Mouse (Mus musculus) hindbrain, embryonic 10.5 days (tissue): Measurements from ENCODE around the gene Slc38a9. TPM values are rescaled to one million over a fixed set of nuclear protein-coding genes. Genes with fewer than 3 reads are reported as not detected.

ENCODE experiments used
- DNase-seq: peaks from one replicate; pipeline ENCODE4 v3.0.0-alpha.2; 2017; ENCODE audit warnings: low spot score
- H3K27ac ChIP-seq: fragments of 300-500 bp; sonication (generic); 2 replicates; pipeline ENCODE4 v1.5.1; 2016; ENCODE audit warnings: mild to moderate bottlenecking, moderate library complexity
- H3K27me3 ChIP-seq: fragments of 300-500 bp; sonication (generic); 2 replicates; pipeline ENCODE4 v1.6.1; 2016; ENCODE audit warnings: mild to moderate bottlenecking; ENCODE audit not compliant: poor library complexity, insufficient read depth, severe bottlenecking
- H3K36me3 ChIP-seq: fragments of 300-500 bp; sonication (generic); 2 replicates; pipeline ENCODE4 v1.6.1; 2016; ENCODE audit warnings: mild to moderate bottlenecking, moderate library complexity
- H3K4me1 ChIP-seq: fragments of 300-500 bp; sonication (generic); replicated peaks from 2 replicates; pipeline ENCODE4 v1.6.1; 2016; ENCODE audit warnings: mild to moderate bottlenecking
- H3K4me3 ChIP-seq: fragments of 300-500 bp; sonication (generic); 2 replicates; pipeline ENCODE4 v1.5.1; 2016; ENCODE audit warnings: mild to moderate bottlenecking, moderate library complexity
- H3K9me3 ChIP-seq: fragments of 300-500 bp; sonication (generic); 2 replicates; pipeline ENCODE4 v1.6.1; 2016; ENCODE audit warnings: mild to moderate bottlenecking, moderate library complexity
- WGBS: fragments of 180-500 bp; shearing (Covaris S2); methylation state at CpG from one replicate; pipeline ENCODE4 v1.1.7; 2016; 5-methylcytosine and 5-hydroxymethylcytosine counted together
- polyA plus RNA-seq: library from polyadenylated mRNA; unstranded; fragments of >200 nt; fragmentation: Nextera tagmentation; extraction: Ambion mirVana; gene quantifications from 2 replicates; pipeline ENCODE4 v1.2.1, GENCODE M21; 2016

The Slc38a9 gene
- 13.6 and 18.7 TPM in 2 replicates for polyA plus RNA-seq

DNA sequence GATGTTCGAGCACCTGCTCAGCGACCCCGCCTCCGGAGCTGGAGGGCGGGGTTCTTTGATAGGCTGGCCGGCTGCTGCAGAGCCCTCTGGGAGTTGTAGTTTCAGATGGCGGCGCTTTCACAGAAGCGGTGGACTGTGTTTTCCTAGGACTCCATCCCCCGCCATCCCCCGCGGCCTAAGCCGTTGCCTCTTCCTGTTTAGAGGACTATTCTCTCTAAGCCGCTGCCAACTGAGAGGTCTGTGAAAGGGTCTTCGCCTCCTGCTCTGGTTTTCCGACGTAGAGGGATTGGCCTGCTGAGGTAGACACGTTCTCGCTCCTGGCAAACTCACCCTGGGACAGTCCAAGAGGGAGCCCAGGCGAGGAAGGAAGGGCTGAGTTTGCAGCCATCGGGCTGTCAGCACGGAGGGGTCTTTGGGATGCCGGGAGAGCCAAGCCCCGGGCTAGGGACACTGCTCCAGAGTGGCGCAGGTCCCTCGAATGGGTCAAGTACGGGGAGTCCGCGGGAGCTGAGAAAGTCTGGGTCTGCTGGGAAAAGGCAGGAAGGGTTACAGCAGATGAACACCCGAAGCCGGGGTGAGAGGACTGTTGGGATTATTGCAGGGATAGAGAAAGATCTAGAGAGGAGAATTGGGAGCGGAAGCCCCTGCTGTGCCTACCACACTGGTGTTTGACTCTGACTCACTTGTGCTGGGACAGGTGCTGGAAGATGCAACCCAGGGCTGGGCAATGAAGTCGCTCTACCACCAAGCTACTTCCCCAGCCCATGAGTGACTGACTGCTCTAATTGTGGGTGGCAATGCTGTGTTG is at the start of gene Slc38a9:
Slc38a9 (plus strand) TSS at position 178 of the 808 bp plus-strand sequence.
- Histone ChIP-seq H3K4me3 (peak within 1 kb of the TSS; percentile 85), H3K27me3 (no peaks in the 10 kb centered on the region), H3K36me3 (no peaks in the 10 kb centered on the region), H3K9me3 (no peaks in the 10 kb centered on the region), H3K4me1 (peaks cover 14% of the 10 kb centered on the region), H3K27ac (peak within 1 kb of the TSS; percentile 87)
- WGBS = under 1% methylated on average over 33 of the region's 33 CpGs
- DNase-seq = peak; percentile 92

GRCm38 (mm10) chr13:112621592-112621991 is 39.0 kb upstream of the Slc38a9 start:
- H3K27me3 ChIP-seq = no peaks in the 10 kb centered on the region
- no peak overlapping the region for H3K27ac ChIP-seq
- 86% methylated on average over 3 of the region's 3 CpGs for WGBS
- H3K4me1 ChIP-seq = no peaks in the 10 kb centered on the region
- DNase-seq = no peak
- no peaks in the 10 kb centered on the region for H3K9me3 ChIP-seq
- no peak overlapping the region for H3K4me3 ChIP-seq
- H3K36me3 ChIP-seq = no peaks in the 10 kb centered on the region

- Histone ChIP-seq H3K4me3 (no peak overlapping the region), H3K27me3 (no peaks in the 10 kb centered on the region), H3K4me1 (no peaks in the 10 kb centered on the region), H3K36me3 (no peaks in the 10 kb centered on the region), H3K9me3 (no peaks in the 10 kb centered on the region), H3K27ac (no peak overlapping the region)
- no peak for DNase-seq
- WGBS = 57% methylated on average over 7 of the region's 7 CpGs
These were observed 36.9 kb upstream of the Slc38a9 start for GRCm38 (mm10) chr13:112623656-112624055.

GRCm38 (mm10) chr13:112624622-112625021 is 35.9 kb upstream of the Slc38a9 start:
- H3K4me1 ChIP-seq = no peaks in the 10 kb centered on the region
- no peaks in the 10 kb centered on the region for H3K27me3 ChIP-seq
- no peak overlapping the region for H3K4me3 ChIP-seq
- DNase-seq = no peak
- H3K9me3 ChIP-seq = no peaks in the 10 kb centered on the region
- no peaks in the 10 kb centered on the region for H3K36me3 ChIP-seq
- 79% methylated on average over 3 of the region's 3 CpGs for WGBS
- H3K27ac ChIP-seq = no peak overlapping the region

DNA sequence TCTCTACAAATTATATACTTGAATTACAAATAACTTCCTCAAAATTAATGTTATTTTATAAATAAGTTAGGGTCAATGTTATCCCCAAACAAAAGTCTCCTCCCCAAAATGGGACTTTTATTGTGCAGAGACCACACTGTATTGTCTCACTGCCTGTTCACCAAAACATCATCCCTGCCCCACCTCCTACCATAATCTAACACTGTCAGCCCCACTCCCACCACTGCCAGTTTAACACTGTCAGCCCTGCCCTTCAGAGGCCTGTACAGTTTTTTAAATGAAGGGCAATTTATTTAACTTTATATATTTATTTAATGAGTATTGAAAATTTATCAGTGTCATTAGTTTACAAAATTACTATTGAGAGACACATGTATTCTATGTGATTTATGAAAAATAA is 35.0 kb upstream of the Slc38a9 start:
- no peak overlapping the region for H3K27ac ChIP-seq
- H3K36me3 ChIP-seq = no peaks in the 10 kb centered on the region
- H3K27me3 ChIP-seq = no peaks in the 10 kb centered on the region
- no peaks in the 10 kb centered on the region for H3K9me3 ChIP-seq
- no peak overlapping the region for H3K4me3 ChIP-seq
- no peaks in the 10 kb centered on the region for H3K4me1 ChIP-seq
- no peak for DNase-seq

DNA sequence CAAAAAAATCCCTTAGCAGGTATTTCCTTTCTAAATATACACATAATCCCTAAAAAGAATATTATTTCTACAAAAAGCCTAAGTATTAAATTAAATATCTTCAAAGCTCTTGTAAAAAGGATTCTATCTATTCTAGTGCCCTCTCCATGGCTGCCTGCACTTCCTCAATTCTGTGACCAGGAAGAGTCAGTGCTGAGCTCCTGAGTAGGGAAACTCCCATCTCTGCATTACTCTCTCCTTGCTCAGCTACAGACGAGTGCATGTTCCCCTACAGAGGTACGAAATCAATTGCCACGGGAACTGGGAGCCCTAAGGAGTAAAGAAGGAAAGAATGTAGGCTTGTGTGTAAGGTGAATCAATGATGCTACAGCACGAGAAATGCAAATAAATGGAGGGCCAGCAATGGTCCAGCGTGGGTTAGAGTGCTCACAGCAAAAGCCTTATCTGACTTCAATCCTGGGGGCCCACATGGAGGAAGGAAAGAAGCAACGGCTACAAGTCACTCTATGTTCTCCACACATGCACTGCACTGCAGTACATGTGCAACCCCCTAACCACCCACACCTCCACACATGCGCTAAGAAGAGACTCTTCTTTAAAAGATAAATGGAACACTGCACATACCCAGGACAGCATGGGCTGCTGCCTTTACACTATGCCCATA is 25.2 kb upstream of the Slc38a9 start:
- H3K27me3 ChIP-seq = no peaks in the 10 kb centered on the region
- no peak for DNase-seq
- WGBS = 64% methylated on average over 7 of the region's 7 CpGs
- H3K36me3 ChIP-seq = no peaks in the 10 kb centered on the region
- H3K4me3 ChIP-seq = no peak overlapping the region
- no peak overlapping the region for H3K27ac ChIP-seq
- H3K9me3 ChIP-seq = no peaks in the 10 kb centered on the region
- no peaks in the 10 kb centered on the region for H3K4me1 ChIP-seq

- Histone ChIP-seq H3K27me3 (no peaks in the 10 kb centered on the region), H3K27ac (no peak overlapping the region), H3K4me3 (no peak overlapping the region), H3K9me3 (no peaks in the 10 kb centered on the region), H3K4me1 (no peaks in the 10 kb centered on the region), H3K36me3 (no peaks in the 10 kb centered on the region)
- WGBS = 48% methylated on average over 3 of the region's 3 CpGs
- DNase-seq = no peak
These were observed 24.1 kb upstream of the Slc38a9 start for GRCm38 (mm10) chr13:112636498-112636897.

DNA sequence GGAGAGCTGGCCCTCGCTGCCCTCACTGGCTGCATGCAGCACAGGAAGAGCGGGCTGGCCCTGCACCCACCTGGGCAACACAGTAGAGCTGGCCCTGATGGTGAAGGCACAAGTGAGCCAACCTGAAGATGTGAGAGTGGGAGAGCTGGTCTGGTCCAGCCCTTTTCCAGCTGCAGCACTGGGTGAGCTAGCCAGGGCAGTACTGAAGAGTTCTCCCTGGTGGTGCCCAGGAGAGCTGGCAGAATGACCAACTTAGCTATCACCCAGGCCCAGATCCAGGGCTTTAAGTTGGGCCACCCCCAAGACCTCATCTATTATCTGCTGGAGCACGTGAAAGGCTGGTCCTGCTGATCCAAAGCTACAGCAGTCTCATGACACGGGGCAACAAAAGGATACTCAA is 21.4 kb upstream of the Slc38a9 start:
- no peak for DNase-seq
- WGBS = 61% methylated on average over 4 of the region's 4 CpGs
- H3K9me3 ChIP-seq = no peaks in the 10 kb centered on the region
- no peaks in the 10 kb centered on the region for H3K4me1 ChIP-seq
- no peak overlapping the region for H3K27ac ChIP-seq
- no peak overlapping the region for H3K4me3 ChIP-seq
- no peaks in the 10 kb centered on the region for H3K27me3 ChIP-seq
- no peaks in the 10 kb centered on the region for H3K36me3 ChIP-seq

DNA sequence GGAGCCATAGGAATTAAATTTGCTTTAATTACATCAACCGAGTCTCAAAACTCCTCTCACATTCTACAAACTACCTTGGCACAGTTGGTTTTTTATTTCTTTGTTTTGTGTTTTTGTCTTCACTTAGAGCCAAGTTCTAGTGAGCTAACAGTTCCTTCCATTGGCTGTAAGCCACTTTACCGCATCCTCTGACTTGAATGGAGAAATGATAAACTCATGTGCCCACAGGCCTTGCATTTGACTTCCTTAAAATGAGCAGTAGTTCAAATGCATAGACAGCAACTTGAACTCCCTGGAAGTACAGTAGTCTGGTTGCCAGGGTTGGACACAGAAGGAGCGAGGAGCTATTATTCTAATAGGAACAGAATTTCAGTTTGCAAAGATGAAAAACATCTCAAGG is 17.7 kb upstream of the Slc38a9 start:
- H3K4me1 ChIP-seq = no peaks in the 10 kb centered on the region
- no peak overlapping the region for H3K27ac ChIP-seq
- no peaks in the 10 kb centered on the region for H3K9me3 ChIP-seq
- no peaks in the 10 kb centered on the region for H3K36me3 ChIP-seq
- WGBS = 95% methylated on average over 3 of the region's 3 CpGs
- no peak overlapping the region for H3K4me3 ChIP-seq
- no peak for DNase-seq
- H3K27me3 ChIP-seq = no peaks in the 10 kb centered on the region

GRCm38 (mm10) chr13:112644996-112645395 is 15.6 kb upstream of the Slc38a9 start:
- DNase-seq = no peak
- 90% methylated on average over 3 of the region's 3 CpGs for WGBS
- no peaks in the 10 kb centered on the region for H3K36me3 ChIP-seq

DNA sequence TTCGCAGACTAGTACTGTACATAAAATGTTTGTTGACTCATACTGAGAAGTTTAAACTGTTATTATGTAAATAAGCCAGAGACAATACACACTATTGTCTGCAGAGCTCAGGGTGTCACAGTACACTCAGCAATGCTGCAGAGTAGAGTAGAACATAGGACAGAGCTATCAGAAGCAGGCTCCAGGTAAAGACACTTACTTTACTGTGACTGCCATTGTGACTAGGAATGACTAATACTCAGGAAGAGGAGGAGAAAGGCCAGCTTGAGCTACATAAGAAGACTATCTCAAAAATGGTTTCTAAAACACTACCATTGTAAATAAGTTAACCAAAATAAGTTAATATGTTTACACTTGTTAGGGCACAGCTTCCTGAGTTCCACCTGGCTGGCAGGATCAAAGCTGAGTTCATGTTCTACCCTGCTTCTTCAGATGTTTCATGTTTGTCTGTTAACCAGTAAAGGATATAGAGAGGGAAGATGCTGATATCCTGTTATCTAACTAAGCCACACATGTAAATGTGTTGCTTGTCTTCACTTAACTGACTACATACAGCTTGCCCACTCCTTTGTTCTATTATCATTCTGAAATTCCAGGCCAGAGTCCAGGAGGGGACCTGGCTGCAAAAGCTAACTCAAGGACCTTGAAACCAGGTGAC is 14.9 kb upstream of the Slc38a9 start:
- Histone ChIP-seq H3K4me3 (no peak overlapping the region), H3K36me3 (no peaks in the 10 kb centered on the region), H3K27ac (no peak overlapping the region), H3K9me3 (no peaks in the 10 kb centered on the region), H3K4me1 (no peaks in the 10 kb centered on the region), H3K27me3 (no peaks in the 10 kb centered on the region)
- 91% methylated on average over 1 of the region's 1 CpGs for WGBS
- DNase-seq = no peak

More at GRCm38 (mm10) chr13:112644996-112645395, 15.6 kb upstream of the Slc38a9 start:
- Histone ChIP-seq H3K4me3 (no peak overlapping the region), H3K27me3 (no peaks in the 10 kb centered on the region), H3K4me1 (no peaks in the 10 kb centered on the region), H3K9me3 (no peaks in the 10 kb centered on the region), H3K27ac (no peak overlapping the region)

DNA sequence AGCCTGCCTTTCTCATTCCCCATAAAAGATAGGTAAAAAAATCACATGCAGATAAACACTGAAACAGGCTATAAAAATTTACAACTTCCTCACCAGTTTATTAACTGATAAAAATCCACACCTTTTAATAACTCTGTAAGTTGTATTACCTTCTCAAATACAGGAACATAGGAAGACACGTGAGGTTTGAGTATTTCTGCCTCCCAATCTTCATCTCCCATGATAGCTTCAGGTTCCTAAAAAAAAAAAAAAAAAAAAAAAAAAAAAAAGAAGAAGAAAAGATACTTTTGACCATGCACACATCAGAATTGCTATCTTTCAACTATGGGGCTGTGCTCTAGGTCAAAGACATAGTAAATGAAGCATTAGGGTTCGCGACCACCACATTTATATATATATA is 9.4 kb upstream of the Slc38a9 start:
- WGBS = 93% methylated on average over 3 of the region's 3 CpGs
- H3K36me3 ChIP-seq = peaks cover 6% of the 10 kb centered on the region; the same call in 1 of the 2 replicates
- DNase-seq = no peak
- peaks cover 8% of the 10 kb centered on the region; the same call in 1 of the 2 replicates for H3K27me3 ChIP-seq
- no peak overlapping the region for H3K4me3 ChIP-seq
- peaks cover 4% of the 10 kb centered on the region; the same call in 1 of the 2 replicates for H3K4me1 ChIP-seq
- peaks cover 10% of the 10 kb centered on the region for H3K9me3 ChIP-seq
- H3K27ac ChIP-seq = no peak overlapping the region

- Histone ChIP-seq H3K36me3 (peaks cover 6% of the 10 kb centered on the region; the same call in 1 of the 2 replicates), H3K4me3 (peak within 1 kb of the TSS; percentile 11; the same call in 1 of the 2 replicates), H3K27ac (no peak within 1 kb of the TSS), H3K9me3 (peaks cover 10% of the 10 kb centered on the region), H3K4me1 (peaks cover 4% of the 10 kb centered on the region; the same call in 1 of the 2 replicates), H3K27me3 (peaks cover 8% of the 10 kb centered on the region; the same call in 1 of the 2 replicates)
- 69% methylated on average over 45 of the region's 45 CpGs for WGBS
- DNase-seq = no peak
These were observed 8.3 kb upstream of the Slc38a9 start, which contains the start of gene Ddx4 for GRCm38 (mm10) chr13:112652205-112652604. Ddx4 (minus strand) TSS chr13:112652475.
